Mouse (Mus musculus) cerebellum, postnatal 4 days (tissue): ENCODE measurements around the gene Prg3.

ENCODE experiments used
- DNase-seq, 2 experiments: peaks; one replicate each; pipeline ENCODE4 v3.0.0; 2022; ENCODE audit warnings: low spot score in 2 of 2, mixed read lengths in 1 of 2

Gene Prg3

GRCm38 (mm10) chr2:84987930-84988329 is at the start of gene Prg3:
TSS of gene Prg3 (plus strand) at chr2:84988215.
- no peak for DNase-seq

DNA sequence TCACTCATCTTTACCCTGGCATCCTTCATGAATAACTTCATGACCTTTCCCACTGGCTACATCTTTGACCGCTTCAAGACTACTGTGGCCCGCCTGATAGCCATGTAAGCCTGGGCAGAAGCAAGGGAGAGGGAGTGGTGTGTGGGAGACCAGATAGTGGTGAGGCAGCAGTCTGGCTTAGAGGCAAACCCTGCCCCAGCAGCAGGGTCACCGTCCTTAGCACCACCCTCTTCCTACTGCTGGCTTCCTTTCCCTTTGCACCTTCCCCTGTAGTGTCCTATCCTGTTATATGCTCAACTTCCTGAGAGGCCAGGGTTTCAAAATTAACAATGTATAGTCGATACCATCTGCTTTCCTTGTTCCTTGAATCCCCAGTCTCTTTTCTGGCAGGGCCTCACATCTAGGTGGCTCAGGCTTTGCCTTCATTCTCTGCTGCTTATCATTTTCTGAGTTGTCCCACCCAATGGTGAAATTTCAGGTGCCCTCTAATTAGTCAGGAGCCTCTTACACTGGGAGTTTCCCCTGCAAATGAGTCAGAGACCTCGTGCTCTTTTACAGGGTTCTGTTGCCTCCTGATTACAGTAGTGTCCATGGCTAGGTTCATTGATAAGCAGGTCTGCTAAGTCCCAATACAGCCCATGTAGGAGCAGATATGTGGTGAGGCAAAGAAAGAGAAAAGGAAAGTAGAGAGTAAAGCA is 49.6 kb upstream of the Prg3 start:
- DNase-seq, result no peak

DNA sequence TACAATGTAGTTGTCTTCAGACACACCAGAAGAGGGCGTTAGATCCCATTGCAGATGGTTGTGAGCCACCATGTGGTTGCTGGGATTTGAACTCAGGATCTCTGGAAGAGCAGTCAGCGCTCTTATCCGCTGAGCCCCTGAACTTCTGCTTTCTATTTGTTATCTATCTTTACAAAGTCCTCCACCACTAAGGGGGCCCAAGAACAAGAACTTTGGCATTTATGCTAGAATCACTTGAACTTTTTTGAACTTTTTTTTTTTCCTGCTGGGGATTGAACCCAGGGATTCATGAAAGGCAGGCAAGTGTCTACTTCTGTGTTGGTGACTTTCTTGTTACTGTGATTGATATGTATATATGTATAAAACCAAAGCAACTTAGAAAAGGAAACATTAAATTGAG is 48.7 kb upstream of the Prg3 start:
- DNase-seq, result no peak

GRCm38 (mm10) chr2:84939711-84940110 is 48.3 kb upstream of the Prg3 start:
- no peak for DNase-seq

GRCm38 (mm10) chr2:84941332-84941731 is 46.7 kb upstream of the Prg3 start:
- no peak for DNase-seq

DNA sequence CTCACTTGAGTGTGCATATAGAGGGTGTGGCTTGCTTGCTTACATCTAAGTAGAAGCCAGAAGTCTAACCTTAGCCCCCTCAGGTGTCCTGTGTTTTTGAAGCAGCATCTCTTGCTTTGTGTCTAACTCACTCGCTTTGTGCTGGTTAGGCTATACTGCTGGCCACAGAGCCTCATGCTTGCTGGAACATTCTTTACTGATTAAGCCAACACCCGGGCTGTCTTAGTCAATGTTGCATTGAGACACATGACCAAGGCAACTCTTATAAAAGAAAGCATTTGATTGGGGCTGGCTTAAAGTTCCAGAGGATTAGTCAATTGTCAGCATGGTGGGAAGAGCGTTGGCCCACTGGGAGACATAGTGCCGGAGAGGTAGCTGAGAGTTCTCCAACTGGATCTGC is 46.2 kb upstream of the Prg3 start:
- DNase-seq, result no peak

- DNase-seq, result no peak
Observed at GRCm38 (mm10) chr2:84947154-84947771, 40.8 kb upstream of the Prg3 start.

- DNase-seq, result no peak
Observed at GRCm38 (mm10) chr2:84948252-84948651, 39.8 kb upstream of the Prg3 start.

GRCm38 (mm10) chr2:84948721-84949120 is 39.3 kb upstream of the Prg3 start:
- no peak for DNase-seq

DNA sequence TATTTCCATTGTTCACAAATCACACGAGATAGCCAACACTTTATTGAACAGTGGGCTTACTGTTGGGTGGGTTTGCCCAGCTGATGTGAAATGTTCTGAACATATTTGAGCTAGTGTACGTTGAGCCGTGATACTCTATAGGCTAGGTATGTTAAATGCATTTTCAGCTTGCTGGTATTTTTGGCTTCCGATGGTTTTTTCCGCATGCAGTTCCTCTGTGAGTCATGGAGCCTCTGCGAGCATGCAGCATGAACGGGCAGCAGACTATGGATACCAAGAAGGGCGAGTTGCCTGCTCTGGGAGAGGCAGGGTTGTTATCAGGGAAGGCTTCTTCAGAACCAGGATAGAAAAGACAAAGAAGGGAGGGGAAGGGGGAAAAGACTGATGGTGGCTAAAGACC is 37.0 kb upstream of the Prg3 start:
- DNase-seq, result no peak

GRCm38 (mm10) chr2:84952251-84952650 is 35.8 kb upstream of the Prg3 start:
- DNase-seq, result no peak

- DNase-seq, result no peak
Observed at GRCm38 (mm10) chr2:84952693-84953092, 35.3 kb upstream of the Prg3 start.

- no peak for DNase-seq
Observed at GRCm38 (mm10) chr2:84955435-84955834, 32.6 kb upstream of the Prg3 start.

- peak in 1 of 2 experiments; percentile 36 for DNase-seq
Observed at GRCm38 (mm10) chr2:84956274-84956673, 31.7 kb upstream of the Prg3 start.

DNA sequence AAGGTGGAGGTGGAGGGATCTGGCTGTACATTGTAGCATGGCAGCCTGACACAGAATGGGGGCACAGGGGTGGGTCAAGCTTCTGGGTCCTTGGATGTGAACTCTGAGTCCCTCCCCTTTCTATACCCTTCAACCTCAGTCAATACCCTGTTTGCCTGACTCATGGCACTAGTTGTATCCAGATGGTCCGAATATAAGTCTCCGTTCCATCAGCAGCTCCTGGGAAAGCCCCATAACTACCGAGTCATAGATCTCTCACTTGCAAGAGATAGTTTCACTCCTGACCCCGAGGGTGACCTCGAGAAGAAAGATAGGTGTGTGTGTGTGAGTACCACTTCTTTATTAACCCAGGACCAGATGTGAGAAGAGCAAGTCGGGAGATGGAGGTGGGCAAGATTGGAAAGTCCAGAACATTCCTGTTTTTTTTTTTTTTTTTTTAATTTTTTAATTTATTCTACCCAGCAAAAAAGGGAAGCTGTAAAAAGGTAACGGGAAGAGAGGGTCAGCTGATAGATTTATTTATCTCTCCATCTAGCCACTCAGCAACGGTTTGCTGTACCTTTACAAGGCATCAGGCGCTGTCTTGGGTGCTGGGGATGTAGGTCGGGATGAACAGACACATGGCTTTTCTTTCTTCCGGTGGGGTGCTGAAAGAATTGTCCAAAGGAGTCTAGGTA is 29.3 kb upstream of the Prg3 start:
- no peak for DNase-seq

GRCm38 (mm10) chr2:84961300-84961699 is 26.7 kb upstream of the Prg3 start:
- no peak for DNase-seq

DNA sequence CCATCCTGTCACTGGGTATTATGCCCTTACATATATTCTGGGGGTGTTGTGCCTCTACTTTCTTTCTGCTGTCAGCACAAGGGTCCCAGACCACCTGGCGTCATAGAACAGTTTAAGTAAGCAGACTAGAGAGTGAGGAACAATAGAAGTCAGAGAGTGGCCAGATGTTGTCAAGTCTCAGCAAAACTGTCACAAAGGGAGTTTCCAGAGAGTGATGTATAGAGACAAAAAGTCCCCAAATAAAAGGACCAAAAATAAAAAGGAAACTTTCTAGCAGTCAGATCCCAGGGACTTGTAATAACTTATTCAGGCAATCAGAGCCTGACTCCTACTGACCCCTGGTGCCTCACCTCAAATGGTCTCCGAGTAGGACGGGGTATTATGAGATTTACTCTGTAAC is 26.1 kb upstream of the Prg3 start:
- no peak for DNase-seq

DNA sequence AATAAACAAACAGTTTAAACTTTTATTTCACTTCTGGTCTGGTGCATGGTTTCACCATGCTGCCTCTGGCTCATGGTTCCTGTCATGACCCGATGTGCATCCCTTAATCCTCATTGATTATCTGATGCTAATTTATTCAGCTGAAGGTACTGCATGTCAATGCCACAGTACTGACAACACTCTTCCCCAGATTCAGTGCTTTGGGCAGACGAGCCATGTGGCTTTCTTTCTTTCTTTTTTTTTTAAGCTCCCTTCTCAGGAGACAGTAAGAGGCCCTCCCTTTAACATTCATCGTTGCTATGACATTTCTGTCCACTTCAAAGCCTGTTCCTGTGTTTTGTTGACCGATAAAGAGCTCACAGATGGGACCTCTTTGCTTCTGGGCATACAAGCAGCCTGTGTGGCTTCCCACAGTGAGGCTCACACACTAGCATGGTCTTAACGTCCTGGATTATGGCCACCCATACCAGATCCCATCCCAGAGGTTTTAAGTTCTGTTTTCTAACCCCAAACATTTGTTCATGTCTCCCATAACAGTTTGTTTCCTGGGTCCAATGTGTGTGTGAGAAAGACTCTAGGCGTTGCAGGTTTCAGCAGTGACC is 25.0 kb upstream of the Prg3 start:
- no peak for DNase-seq

DNA sequence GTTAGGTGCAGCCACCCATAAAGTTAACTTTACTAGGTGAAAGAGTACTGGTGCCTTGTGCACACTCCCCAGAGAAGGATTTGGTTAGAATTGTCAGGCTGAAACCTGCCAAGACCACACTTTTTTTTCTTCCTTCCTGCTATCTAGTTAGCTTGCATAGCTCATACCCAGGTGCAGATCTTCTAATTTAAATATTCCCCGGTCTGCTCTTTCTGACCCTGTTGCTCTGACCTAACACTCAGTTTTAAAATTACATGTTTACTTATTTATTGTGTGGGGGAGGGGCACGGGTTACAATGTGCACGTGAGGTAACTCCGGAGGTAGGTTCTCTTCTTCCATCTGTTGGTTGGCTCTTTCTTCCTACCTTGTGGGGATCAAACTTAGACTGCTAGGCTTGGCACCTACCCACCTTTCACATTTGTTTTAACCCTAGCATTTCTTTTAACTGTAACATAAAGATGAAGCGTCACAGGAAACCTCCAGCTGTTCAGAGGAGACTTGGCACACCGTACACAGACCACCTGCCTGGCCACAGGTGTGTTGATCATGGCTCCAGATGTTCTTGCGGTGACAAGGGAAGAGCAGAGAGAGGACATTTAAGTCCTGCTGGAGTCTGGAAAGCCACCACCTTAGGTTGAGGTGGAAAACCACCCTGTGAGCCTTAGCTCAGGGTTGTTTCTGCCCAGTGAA is 23.8 kb upstream of the Prg3 start:
- DNase-seq, result no peak

DNA sequence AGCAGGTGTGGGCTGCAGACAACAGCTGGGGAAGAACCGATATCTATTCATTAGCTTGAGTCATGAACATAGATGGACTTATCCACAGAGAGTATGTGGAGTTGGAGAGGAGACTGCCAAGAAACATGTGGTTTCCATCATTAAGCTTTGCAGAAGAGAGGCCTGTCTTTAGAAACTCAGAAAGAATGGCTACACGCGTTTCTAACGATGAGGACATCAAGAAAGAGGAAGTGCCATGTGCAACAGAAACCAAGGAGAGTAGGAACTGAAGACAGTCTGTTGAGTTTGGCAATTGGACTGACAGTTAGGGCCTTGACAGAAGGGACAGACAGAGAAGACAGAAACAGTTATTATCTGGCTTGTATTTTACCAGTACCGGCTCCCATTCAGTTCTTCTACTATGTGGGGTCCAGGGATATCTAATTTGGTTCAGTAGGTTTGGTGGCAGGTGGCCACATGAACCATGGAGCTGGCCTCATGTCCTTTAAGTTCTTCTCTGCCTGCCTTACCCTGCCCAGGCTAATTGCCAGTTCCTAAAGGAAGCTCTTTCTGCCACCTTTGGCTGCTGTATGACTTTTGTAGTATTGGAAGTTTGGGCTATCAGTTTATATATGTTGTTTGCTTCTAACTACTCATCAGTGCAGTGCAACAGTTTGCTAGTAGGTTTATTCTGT is 20.6 kb upstream of the Prg3 start:
- DNase-seq, result no peak

- DNase-seq, result no peak
Observed at GRCm38 (mm10) chr2:84975580-84975979, 12.4 kb upstream of the Prg3 start.

- no peak for DNase-seq
Observed at GRCm38 (mm10) chr2:84980188-84980587, 7.8 kb upstream of the Prg3 start, which contains the start of gene Prg2. TSS of gene Prg2 (plus strand) at chr2:84980461.
